Comparison of ENCODE assay signal across 9 mouse cellular contexts in genomic region chr10:58370559-58370958, GRCm38 (mm10). TPM values are rescaled to one million over a fixed set of nuclear protein-coding genes. Genes with fewer than 3 reads are reported as not detected.
DNase-seq lines count a peak whose midpoint lies in the region; ATAC-seq and TF ChIP-seq lines count a peak whose summit lies in the region.
"Had no signal": no experiment of that assay in that cellular context is flagged by ENCODE, and none has a peak within 500 bp of the region (broad histone marks: within the 10 kb centered on the region; RNA-seq: fewer than 3 reads in every experiment).

No protein-coding gene starts in this region.

- H3K9me3 ChIP-seq in heart, embryonic 10.5 days = no peaks in the 10 kb centered on the region
- no peaks in the 10 kb centered on the region for H3K9me3 ChIP-seq in lung, postnatal 0 days (ENCODE audit: low read length)
- no peaks in the 10 kb centered on the region for H3K9me3 ChIP-seq in forebrain, embryonic 14.5 days (replicated peaks; ENCODE audit: control insufficient read depth, low read length)

- H3K27ac ChIP-seq in heart, embryonic 10.5 days = peak overlapping the region; percentile 85
- H3K27ac ChIP-seq in lung, postnatal 0 days (ENCODE audit: low read length) = peak overlapping the region; percentile 90
- 0 out of 2 replicates have a peak overlapping the region, but pooled peaks have one; percentile 10 for H3K27ac ChIP-seq in forebrain, embryonic 14.5 days (ENCODE audit: low read depth, low read length)

- ATAC-seq in lung, postnatal 0 days = peak; percentile 46; the same call in 1 of the 2 replicates
- 0 out of 2 replicates have a peak, but pooled peaks have one; percentile 29 for ATAC-seq in forebrain, embryonic 14.5 days
- ATAC-seq in monocyte, adult 5-6 weeks (replicated peaks; ENCODE audit: insufficient number of reproducible peaks, low FRiP score, low TSS enrichment, poor library complexity, severe bottlenecking) = no peak

- no peaks in the 10 kb centered on the region for H3K27me3 ChIP-seq in heart, embryonic 10.5 days (ENCODE audit: insufficient read depth, poor library complexity, severe bottlenecking)
- H3K27me3 ChIP-seq in lung, postnatal 0 days (replicated peaks; ENCODE audit: insufficient read depth, low read length) = no peaks in the 10 kb centered on the region
- no peaks in the 10 kb centered on the region for H3K27me3 ChIP-seq in forebrain, embryonic 14.5 days (replicated peaks; ENCODE audit: control insufficient read depth, insufficient read depth, low read length)
- H3K27me3 ChIP-seq in myocyte (ENCODE audit: control insufficient read depth, insufficient read depth, insufficient read length) = no peaks in the 10 kb centered on the region

- H3ac ChIP-seq in myocyte (ENCODE audit: control insufficient read depth, insufficient read length) = no peak overlapping the region

- H3K4me2 ChIP-seq in lung, postnatal 0 days (replicated peaks; ENCODE audit: low read depth, low read length) = no peak overlapping the region; the same call in 1 of the 2 replicates
- H3K4me2 ChIP-seq in forebrain, embryonic 14.5 days (ENCODE audit: low read length) = no peak overlapping the region
- peak overlapping the region; percentile 13 for H3K4me2 ChIP-seq in myocyte (ENCODE audit: low read depth)

- no peak for TF ChIP-seq POLR2A in myocyte (IDR thresholded peaks at IDR 0.05; ENCODE audit: insufficient read length, low read depth)

- peaks cover 41% of the 10 kb centered on the region for H3K4me1 ChIP-seq in heart, embryonic 10.5 days
- H3K4me1 ChIP-seq in lung, postnatal 0 days (ENCODE audit: insufficient read depth, low read depth, low read length) = peaks cover 38% of the 10 kb centered on the region
- H3K4me1 ChIP-seq in forebrain, embryonic 14.5 days (ENCODE audit: control insufficient read depth, insufficient read depth, low read length) = peaks cover 16% of the 10 kb centered on the region

- no peak overlapping the region for H3K9ac ChIP-seq in lung, postnatal 0 days (replicated peaks; ENCODE audit: low read depth)
- H3K9ac ChIP-seq in forebrain, embryonic 14.5 days (ENCODE audit: low read length) = no peak overlapping the region

- DNase-seq in heart, embryonic 10.5 days (ENCODE audit: low spot score) = no peak
- DNase-seq in heart, postnatal 36 days = no peak
- DNase-seq in lung, postnatal 0 days (ENCODE audit: low spot score) = no peak
- no peak for DNase-seq in lung, postnatal 25 days (ENCODE audit: low spot score)
- no peak for DNase-seq in forebrain, embryonic 14.5 days (ENCODE audit: low spot score)
- DNase-seq in layer of hippocampus, adult 9-10 months (ENCODE audit: low spot score) = no peak
- DNase-seq: cerebellum, adult 11-12 months had no signal

- no peak overlapping the region for H3K4me3 ChIP-seq in heart, embryonic 10.5 days
- H3K4me3 ChIP-seq in lung, postnatal 0 days (ENCODE audit: low read depth, low read length) = no peak overlapping the region
- H3K4me3 ChIP-seq in forebrain, embryonic 14.5 days (ENCODE audit: low read depth, low read length) = no peak overlapping the region
- no peak overlapping the region for H3K4me3 ChIP-seq in myocyte

- no peaks in the 10 kb centered on the region for H3K36me3 ChIP-seq in heart, embryonic 10.5 days
- H3K36me3 ChIP-seq in lung, postnatal 0 days (ENCODE audit: insufficient read depth, low read length) = no peaks in the 10 kb centered on the region
- H3K36me3 ChIP-seq in forebrain, embryonic 14.5 days (ENCODE audit: control insufficient read depth, insufficient read depth, low read length) = no peaks in the 10 kb centered on the region
- H3K36me3 ChIP-seq in myocyte (ENCODE audit: control insufficient read depth, insufficient read depth) = peaks cover 7% of the 10 kb centered on the region

- peaks cover 98% of the 10 kb centered on the region for H3K79me2 ChIP-seq in myocyte (ENCODE audit: control insufficient read depth, insufficient read depth)

- intact Hi-C loops in heart, postnatal 36 days (cut with DNase I) = loop anchor here (5.0 to 10.0 kb wide), 2 partner anchors 37 to 116 kb away; partner anchors contain the start of gene Gcc2

- TF ChIP-seq EP300 in lung, postnatal 0 days (IDR thresholded peaks at IDR 0.05) = 0 out of 2 replicates have a peak, but pooled peaks have one; percentile 57

- TF ChIP-seq CTCF in lung, postnatal 0 days (IDR thresholded peaks at IDR 0.05) = no peak

TF ChIP-seq in myocyte, 11 proteins besides CTCF, POLR2A, EP300 and RAD21:
- TF ChIP-seq USF1 (IDR thresholded peaks at IDR 0.05; ENCODE audit: low read depth) = no peak
- TF ChIP-seq TCF12 (IDR thresholded peaks at IDR 0.05; ENCODE audit: insufficient read depth, poor library complexity, severe bottlenecking) = no peak
- no peak for TF ChIP-seq MYOD1 (IDR thresholded peaks at IDR 0.05; ENCODE audit: control insufficient read depth in 1 of 3, insufficient read length in 2 of 3, low read depth in 2 of 3)
- no peak for TF ChIP-seq TCF3 (IDR thresholded peaks at IDR 0.05; ENCODE audit: insufficient read length, low read depth)
- TF ChIP-seq CEBPB (IDR thresholded peaks at IDR 0.05; ENCODE audit: insufficient read depth, poor library complexity, severe bottlenecking) = no peak
- no peak for TF ChIP-seq SRF (IDR thresholded peaks at IDR 0.05; ENCODE audit: control insufficient read depth, insufficient read length, low read depth)
- no peak for TF ChIP-seq MYOG (IDR thresholded peaks at IDR 0.05; ENCODE audit: control insufficient read depth in 1 of 3, insufficient read depth in 1 of 3, insufficient read length in 2 of 3, low read depth in 2 of 3)
- TF ChIP-seq REST (IDR thresholded peaks at IDR 0.05; ENCODE audit: insufficient read depth, insufficient read length) = no peak
- TF ChIP-seq MAX (IDR thresholded peaks at IDR 0.05; ENCODE audit: low read depth) = no peak

RNA-seq across cellular contexts. Expression of gene Lims1, which starts 47.3 kb away (rescaled TPM):
- 121 and 142 TPM in 2 replicates for polyA plus RNA-seq in heart, embryonic 10.5 days (2016; fragmentation: Nextera tagmentation; extraction: Ambion mirVana)
- total RNA-seq in heart, postnatal 36 days (2021) = 100 to 1,000 TPM; 159 to 186 TPM
- polyA plus RNA-seq in lung, postnatal 0 days (2015; fragmentation: Nextera tagmentation; extraction: Ambion mirVana) = 314 and 322 TPM in 2 replicates
- polyA plus RNA-seq in forebrain, embryonic 14.5 days (2014; fragmentation: Nextera tagmentation; extraction: Ambion mirVana) = 66.8 and 68.1 TPM in 2 replicates
- 23.0 TPM for polyA plus RNA-seq in myocyte (2012; fragmentation: generic; extraction: Trizol)
- 106 to 148 TPM (median 112 TPM) in 3 replicates for total RNA-seq in monocyte, adult 5-6 weeks (2017)

Comparison
In these comparisons a context has a peak if more than half of its experiments do, and no peak if none do; other contexts are left out.
1. H3K27ac ChIP-seq: peak in every context shown above with its lines; median percentile 90 in lung, postnatal 0 days; 85 in heart, embryonic 10.5 days; 10 in forebrain, embryonic 14.5 days.